Mouse (Mus musculus) forebrain, embryonic 15.5 days (tissue): ENCODE data around the gene Nfia. TPM values are rescaled to one million over a fixed set of nuclear protein-coding genes. Genes with fewer than 3 reads are reported as not detected.

Experiments used
- ATAC-seq: fragments of 200-750 bp; cut with Nextera tagmentation; replicated peaks from 2 replicates; pipeline ENCODE4 v1.8.0; 2017; ENCODE audit warnings: mild to moderate bottlenecking, moderate TSS enrichment, moderate library complexity
- H3K27ac ChIP-seq: fragments of 300-500 bp; sonication (generic); replicated peaks from 2 replicates; pipeline ENCODE4 v1.5.1; 2015; ENCODE audit warnings: mild to moderate bottlenecking, inconsistent platforms
- H3K27me3 ChIP-seq: fragments of 300-500 bp; sonication (generic); 2 replicates; pipeline ENCODE4 v1.6.1; 2015; ENCODE audit warnings: inconsistent platforms
- H3K36me3 ChIP-seq: fragments of 300-500 bp; sonication (generic); 2 replicates; pipeline ENCODE4 v1.6.1; 2015; ENCODE audit warnings: mild to moderate bottlenecking, inconsistent platforms
- H3K4me1 ChIP-seq: fragments of 300-500 bp; sonication (generic); 2 replicates; pipeline ENCODE4 v1.6.1; 2015; ENCODE audit warnings: inconsistent platforms
- H3K4me2 ChIP-seq: fragments of 300-500 bp; sonication (generic); replicated peaks from 2 replicates; pipeline ENCODE4 v1.6.1; 2015; ENCODE audit warnings: mild to moderate bottlenecking, inconsistent platforms
- H3K4me3 ChIP-seq: fragments of 300-500 bp; sonication (generic); 2 replicates; pipeline ENCODE4 v1.5.1; 2015; ENCODE audit warnings: mild to moderate bottlenecking, inconsistent platforms
- H3K9ac ChIP-seq: fragments of 300-500 bp; sonication (generic); replicated peaks from 2 replicates; pipeline ENCODE4 v1.6.1; 2015; ENCODE audit warnings: mild to moderate bottlenecking, inconsistent platforms
- H3K9me3 ChIP-seq: fragments of 300-500 bp; sonication (generic); 2 replicates; pipeline ENCODE4 v1.6.1; 2016; ENCODE audit warnings: inconsistent platforms
- WGBS: fragments of 180-500 bp; shearing (Covaris S2); methylation state at CpG from one replicate; pipeline ENCODE4 v1.1.7; 2015; ENCODE audit warnings: mixed read lengths; 5-methylcytosine and 5-hydroxymethylcytosine counted together
- polyA plus RNA-seq: library from polyadenylated mRNA; unstranded; fragments of >200 nt; fragmentation: Nextera tagmentation; extraction: Ambion mirVana; gene quantifications from 2 replicates; pipeline ENCODE4 v1.2.1, GENCODE M21; 2015

The Nfia gene
- polyA plus RNA-seq, 1 experiment from 2014 or later, result 98.3 TPM

- 91% methylated on average over 3 of the region's 3 CpGs for WGBS
Measured at GRCm38 (mm10) chr4:97891063-97891462, 118.5 kb downstream of the Nfia start.

GRCm38 (mm10) chr4:97891611-97892010, 119.1 kb downstream of the Nfia start:
- 65% methylated on average over 1 of the region's 1 CpGs for WGBS
- H3K36me3 ChIP-seq, result no peaks in the 10 kb centered on the region
- no peaks in the 10 kb centered on the region for H3K9me3 ChIP-seq
- ATAC-seq, result no peak
- peak overlapping the region; percentile 29; the same call in 1 of the 2 replicates for H3K27ac ChIP-seq
- H3K27me3 ChIP-seq, result no peaks in the 10 kb centered on the region
- no peak overlapping the region for H3K4me2 ChIP-seq
- H3K9ac ChIP-seq, result no peak overlapping the region
- no peak overlapping the region for H3K4me3 ChIP-seq
- peaks cover 20% of the 10 kb centered on the region for H3K4me1 ChIP-seq

More at GRCm38 (mm10) chr4:97891063-97891462, 118.5 kb downstream of the Nfia start:
- no peak overlapping the region for H3K9ac ChIP-seq
- peaks cover 20% of the 10 kb centered on the region for H3K4me1 ChIP-seq
- H3K27me3 ChIP-seq, result no peaks in the 10 kb centered on the region
- ATAC-seq, result no peak
- no peak overlapping the region for H3K27ac ChIP-seq
- H3K9me3 ChIP-seq, result no peaks in the 10 kb centered on the region
- no peak overlapping the region for H3K4me3 ChIP-seq
- no peaks in the 10 kb centered on the region for H3K36me3 ChIP-seq
- no peak overlapping the region for H3K4me2 ChIP-seq

GRCm38 (mm10) chr4:97893915-97894884, 121.7 kb downstream of the Nfia start:
- Histone ChIP-seq H3K4me1 (peaks cover 20% of the 10 kb centered on the region), H3K9ac (no peak overlapping the region), H3K36me3 (no peaks in the 10 kb centered on the region), H3K27me3 (no peaks in the 10 kb centered on the region), H3K9me3 (no peaks in the 10 kb centered on the region), H3K4me2 (no peak overlapping the region; the same call in 1 of the 2 replicates), H3K27ac (peak overlapping the region; percentile 83), H3K4me3 (no peak overlapping the region)
- 40% methylated on average over 10 of the region's 10 CpGs for WGBS
- peak; percentile 78 for ATAC-seq

GRCm38 (mm10) chr4:97895940-97896339, 123.4 kb downstream of the Nfia start:
- no peak for ATAC-seq
- Histone ChIP-seq H3K36me3 (no peaks in the 10 kb centered on the region), H3K27me3 (no peaks in the 10 kb centered on the region), H3K9me3 (no peaks in the 10 kb centered on the region), H3K4me1 (peaks cover 29% of the 10 kb centered on the region), H3K9ac (no peak overlapping the region), H3K4me3 (no peak overlapping the region), H3K4me2 (no peak overlapping the region), H3K27ac (no peak overlapping the region)
- WGBS, result 90% methylated on average over 5 of the region's 5 CpGs

GRCm38 (mm10) chr4:97900256-97900944, 127.9 kb downstream of the Nfia start:
- H3K4me2 ChIP-seq, result no peak overlapping the region
- H3K4me3 ChIP-seq, result no peak overlapping the region
- no peaks in the 10 kb centered on the region for H3K9me3 ChIP-seq
- no peaks in the 10 kb centered on the region for H3K36me3 ChIP-seq
- no peak for ATAC-seq
- no peak overlapping the region for H3K27ac ChIP-seq
- H3K27me3 ChIP-seq, result no peaks in the 10 kb centered on the region
- 61% methylated on average over 12 of the region's 12 CpGs for WGBS
- no peak overlapping the region for H3K9ac ChIP-seq
- peaks cover 26% of the 10 kb centered on the region for H3K4me1 ChIP-seq

- Histone ChIP-seq H3K9ac (no peak overlapping the region), H3K9me3 (no peaks in the 10 kb centered on the region), H3K4me2 (no peak overlapping the region), H3K4me1 (peaks cover 59% of the 10 kb centered on the region), H3K27ac (peak overlapping the region; percentile 54; the same call in 1 of the 2 replicates), H3K27me3 (no peaks in the 10 kb centered on the region), H3K36me3 (no peaks in the 10 kb centered on the region), H3K4me3 (no peak overlapping the region)
- 12% methylated on average over 4 of the region's 4 CpGs for WGBS
- no peak for ATAC-seq
Measured at GRCm38 (mm10) chr4:97905826-97906225, 133.3 kb downstream of the Nfia start.

- WGBS, result 55% methylated on average over 4 of the region's 4 CpGs
- Histone ChIP-seq H3K27me3 (no peaks in the 10 kb centered on the region), H3K4me2 (no peak overlapping the region), H3K36me3 (no peaks in the 10 kb centered on the region), H3K4me1 (peaks cover 78% of the 10 kb centered on the region), H3K4me3 (no peak overlapping the region), H3K9ac (no peak overlapping the region), H3K27ac (peak overlapping the region; percentile 60), H3K9me3 (no peaks in the 10 kb centered on the region)
- ATAC-seq, result no peak
Measured at GRCm38 (mm10) chr4:97908576-97909147, 136.1 kb downstream of the Nfia start.

GRCm38 (mm10) chr4:97910115-97910776, 137.7 kb downstream of the Nfia start:
- Histone ChIP-seq H3K36me3 (no peaks in the 10 kb centered on the region), H3K9me3 (no peaks in the 10 kb centered on the region), H3K27ac (peak overlapping the region; percentile 93), H3K4me2 (peak overlapping the region; percentile 36), H3K4me3 (no peak overlapping the region; the same call in 1 of the 2 replicates), H3K27me3 (no peaks in the 10 kb centered on the region), H3K9ac (no peak overlapping the region), H3K4me1 (peaks cover 73% of the 10 kb centered on the region)
- peak; percentile 78 for ATAC-seq
- WGBS, result 30% methylated on average over 9 of the region's 9 CpGs

GRCm38 (mm10) chr4:97910777-97911580, 138.4 kb downstream of the Nfia start:
- peaks cover 66% of the 10 kb centered on the region for H3K4me1 ChIP-seq
- no peaks in the 10 kb centered on the region for H3K27me3 ChIP-seq
- 44% methylated on average over 27 of the region's 27 CpGs for WGBS
- H3K9me3 ChIP-seq, result no peaks in the 10 kb centered on the region
- peak; percentile 87 for ATAC-seq
- H3K36me3 ChIP-seq, result no peaks in the 10 kb centered on the region
- H3K9ac ChIP-seq, result peak overlapping the region; percentile 11; the same call in 1 of the 2 replicates
- peak overlapping the region; percentile 93 for H3K27ac ChIP-seq
- peak overlapping the region; percentile 36 for H3K4me2 ChIP-seq
- H3K4me3 ChIP-seq, result no peak overlapping the region; the same call in 1 of the 2 replicates

- 72% methylated on average over 7 of the region's 7 CpGs for WGBS
- peak overlapping the region; percentile 93 for H3K27ac ChIP-seq
Measured at GRCm38 (mm10) chr4:97911755-97912154, 139.2 kb downstream of the Nfia start.

GRCm38 (mm10) chr4:97912155-97912554, 139.6 kb downstream of the Nfia start:
- H3K27me3 ChIP-seq, result no peaks in the 10 kb centered on the region
- H3K4me3 ChIP-seq, result no peak overlapping the region
- ATAC-seq, result peak; percentile 33; the same call in 1 of the 2 replicates
- 54% methylated on average over 6 of the region's 6 CpGs for WGBS
- no peaks in the 10 kb centered on the region for H3K9me3 ChIP-seq
- peaks cover 59% of the 10 kb centered on the region for H3K4me1 ChIP-seq
- H3K9ac ChIP-seq, result no peak overlapping the region
- H3K36me3 ChIP-seq, result no peaks in the 10 kb centered on the region
- H3K4me2 ChIP-seq, result no peak overlapping the region
- H3K27ac ChIP-seq, result peak overlapping the region; percentile 93

More at GRCm38 (mm10) chr4:97911755-97912154, 139.2 kb downstream of the Nfia start:
- Histone ChIP-seq H3K4me3 (no peak overlapping the region), H3K27me3 (no peaks in the 10 kb centered on the region), H3K4me1 (peaks cover 60% of the 10 kb centered on the region), H3K36me3 (no peaks in the 10 kb centered on the region), H3K9ac (no peak overlapping the region), H3K4me2 (no peak overlapping the region), H3K9me3 (no peaks in the 10 kb centered on the region)
- no peak for ATAC-seq
